Mouse (Mus musculus) stomach, embryonic 14.5 days (tissue): ENCODE results near the gene Ano2. TPM values are rescaled to one million over a fixed set of nuclear protein-coding genes. Genes with fewer than 3 reads are reported as not detected.

Source experiments
- ATAC-seq: fragments of 200-750 bp; cut with Nextera tagmentation; 2 replicates; pipeline ENCODE4 v1.8.0; 2017; ENCODE audit warnings: low read depth, moderate TSS enrichment; ENCODE audit not compliant: insufficient number of reproducible peaks, insufficient read depth, low FRiP score
- H3K27ac ChIP-seq: fragments of 300-500 bp; sonication (generic); 2 replicates; pipeline ENCODE4 v1.5.1; 2014; ENCODE audit warnings: mild to moderate bottlenecking, low read length, moderate library complexity, mixed read lengths
- H3K27me3 ChIP-seq: fragments of 300-500 bp; sonication (generic); 2 replicates; pipeline ENCODE4 v1.6.1; 2014; ENCODE audit warnings: low read length, control low read depth, mixed read lengths; ENCODE audit not compliant: control insufficient read depth, insufficient read depth
- H3K36me3 ChIP-seq: fragments of 300-500 bp; sonication (generic); 2 replicates; pipeline ENCODE4 v1.6.1; 2014; ENCODE audit warnings: mild to moderate bottlenecking, control low read depth, low read length, moderate library complexity, mixed read lengths; ENCODE audit not compliant: control insufficient read depth, insufficient read depth
- H3K4me1 ChIP-seq: fragments of 300-500 bp; sonication (generic); 2 replicates; pipeline ENCODE4 v1.6.1; 2014; ENCODE audit warnings: low read length, control low read depth, mixed read lengths; ENCODE audit not compliant: control insufficient read depth, insufficient read depth
- H3K4me2 ChIP-seq: fragments of 300-500 bp; sonication (generic); replicated peaks from 2 replicates; pipeline ENCODE4 v1.6.1; 2014; ENCODE audit warnings: low read depth, low read length, control low read depth
- H3K4me3 ChIP-seq: fragments of 300-500 bp; sonication (generic); 2 replicates; pipeline ENCODE4 v1.5.1; 2014; ENCODE audit warnings: low read depth, low read length, control low read depth
- H3K9ac ChIP-seq: fragments of 300-500 bp; sonication (generic); replicated peaks from 2 replicates; pipeline ENCODE4 v1.6.1; 2014; ENCODE audit warnings: low read depth, mild to moderate bottlenecking, control low read depth, low read length, moderate library complexity, mixed read lengths
- H3K9me3 ChIP-seq: fragments of 300-500 bp; sonication (generic); 2 replicates; pipeline ENCODE4 v1.6.1; 2016; ENCODE audit warnings: low read depth, low read length, control low read depth; ENCODE audit not compliant: control insufficient read depth
- WGBS: fragments of 180-500 bp; shearing (Covaris S2); extraction: QIAGEN DNeasy Blood & Tissue Kit; methylation state at CpG from one replicate; pipeline ENCODE4 v1.1.7; 2014; 5-methylcytosine and 5-hydroxymethylcytosine counted together
- polyA plus RNA-seq: library from polyadenylated mRNA; unstranded; fragments of >200 nt; fragmentation: Nextera tagmentation; extraction: Ambion mirVana; gene quantifications from 2 replicates; pipeline ENCODE4 v1.2.1, GENCODE M21; 2014

Gene Ano2
- 0.09 and 0.24 TPM in 2 replicates for polyA plus RNA-seq

DNA sequence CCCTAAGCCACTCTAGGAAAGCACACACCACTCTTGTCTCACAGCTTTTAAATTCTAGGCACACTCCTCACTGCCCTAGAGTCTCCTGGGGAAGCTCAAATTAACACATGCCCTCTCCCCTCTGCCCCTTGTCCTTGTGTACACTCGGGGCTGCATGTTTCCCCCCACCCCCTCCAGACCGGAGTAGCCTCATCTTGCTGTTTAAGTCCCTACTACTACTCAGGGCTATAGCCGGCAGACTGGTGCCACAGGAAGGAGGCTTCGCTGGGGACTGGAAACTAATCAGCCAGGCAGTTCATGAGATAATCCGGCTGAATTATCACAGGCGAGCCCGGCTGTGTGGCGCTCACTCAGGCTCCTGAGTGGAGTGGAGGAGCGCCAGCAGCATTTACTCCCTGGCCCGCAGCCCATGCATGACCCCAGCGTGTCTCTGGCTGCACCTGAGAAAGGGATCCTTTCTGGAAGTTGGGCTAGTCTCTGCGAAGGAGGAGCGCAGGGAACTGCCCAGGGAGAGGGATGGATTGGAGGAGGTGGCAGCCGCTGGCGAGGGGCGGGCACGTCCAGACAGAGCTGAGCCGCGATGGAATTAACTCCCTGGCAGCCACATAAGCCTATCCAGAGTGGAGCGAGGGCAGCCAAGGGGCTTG lies at the start of gene Ano2:
Ano2 (plus strand) TSS at position 363 of the 647 bp plus-strand sequence.
- peak; percentile 42; the same call in 1 of the 2 replicates for ATAC-seq
- Histone ChIP-seq H3K27me3 (no peaks in the 10 kb centered on the region), H3K9ac (no peak within 1 kb of the TSS; the same call in 1 of the 2 replicates), H3K4me3 (no peak within 1 kb of the TSS), H3K4me2 (peak within 1 kb of the TSS; percentile 37), H3K27ac (no peak within 1 kb of the TSS), H3K4me1 (peaks cover 3% of the 10 kb centered on the region; the same call in 1 of the 2 replicates), H3K9me3 (no peaks in the 10 kb centered on the region), H3K36me3 (no peaks in the 10 kb centered on the region)
- WGBS, result under 1% methylated on average over 20 of the region's 20 CpGs

GRCm38 (mm10) chr6:125640486-125640885 lies 49.7 kb upstream of the Ano2 start:
- H3K9ac ChIP-seq, result no peak overlapping the region
- H3K27ac ChIP-seq, result no peak overlapping the region
- H3K4me1 ChIP-seq, result no peaks in the 10 kb centered on the region
- WGBS, result 50% methylated on average over 4 of the region's 4 CpGs
- no peaks in the 10 kb centered on the region for H3K9me3 ChIP-seq
- no peak for ATAC-seq
- H3K4me2 ChIP-seq, result no peak overlapping the region
- H3K36me3 ChIP-seq, result no peaks in the 10 kb centered on the region
- H3K27me3 ChIP-seq, result no peaks in the 10 kb centered on the region
- H3K4me3 ChIP-seq, result no peak overlapping the region

DNA sequence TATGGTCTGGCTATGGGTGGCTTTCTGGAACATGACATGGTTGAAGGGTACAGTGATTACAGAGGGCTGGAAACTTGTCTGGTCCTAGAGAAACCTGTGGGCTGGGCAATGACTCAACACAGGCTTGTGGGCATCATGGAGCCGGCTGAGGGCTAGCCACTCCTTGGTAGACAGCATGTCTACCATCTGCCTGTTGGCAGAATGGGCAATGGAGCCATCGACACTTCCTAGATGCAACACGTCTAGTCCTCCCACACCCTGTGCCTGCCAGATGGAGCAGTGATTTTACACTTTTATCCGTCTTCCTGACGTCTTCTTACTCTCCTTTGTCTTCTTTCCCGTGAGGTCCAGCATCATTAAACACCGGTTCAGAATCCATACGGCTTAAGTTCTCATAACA lies 49.1 kb upstream of the Ano2 start:
- Histone ChIP-seq H3K4me1 (no peaks in the 10 kb centered on the region), H3K27me3 (no peaks in the 10 kb centered on the region), H3K36me3 (no peaks in the 10 kb centered on the region), H3K4me2 (no peak overlapping the region), H3K27ac (no peak overlapping the region), H3K9me3 (no peaks in the 10 kb centered on the region), H3K9ac (no peak overlapping the region), H3K4me3 (no peak overlapping the region)
- no peak for ATAC-seq
- WGBS, result 50% methylated on average over 8 of the region's 8 CpGs

GRCm38 (mm10) chr6:125648964-125649363 lies 41.3 kb upstream of the Ano2 start:
- H3K9ac ChIP-seq, result no peak overlapping the region
- WGBS, result 82% methylated on average over 12 of the region's 12 CpGs
- no peaks in the 10 kb centered on the region for H3K9me3 ChIP-seq
- no peak for ATAC-seq
- H3K4me2 ChIP-seq, result no peak overlapping the region
- H3K36me3 ChIP-seq, result no peaks in the 10 kb centered on the region
- no peak overlapping the region for H3K4me3 ChIP-seq
- no peak overlapping the region for H3K27ac ChIP-seq
- H3K4me1 ChIP-seq, result no peaks in the 10 kb centered on the region
- H3K27me3 ChIP-seq, result no peaks in the 10 kb centered on the region

DNA sequence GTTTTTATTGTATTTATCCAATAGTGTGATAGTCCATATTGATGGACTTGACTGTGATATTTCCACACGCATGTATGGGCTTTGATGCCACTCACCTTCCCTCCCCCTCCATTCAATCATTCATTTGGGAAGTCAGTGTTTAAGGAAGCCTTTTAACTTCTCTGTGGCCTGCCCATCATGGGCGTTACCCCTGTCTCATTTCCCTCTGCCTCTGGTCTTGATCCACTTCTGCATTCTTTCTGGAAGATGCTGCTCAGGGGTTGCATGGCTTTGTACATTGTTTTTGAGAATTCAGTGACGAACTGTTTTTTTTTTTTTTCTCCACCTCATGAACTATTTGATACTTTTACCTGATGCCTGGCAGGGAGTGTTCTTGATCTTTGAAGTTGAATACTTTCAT lies 38.9 kb upstream of the Ano2 start:
- Histone ChIP-seq H3K4me1 (no peaks in the 10 kb centered on the region), H3K36me3 (no peaks in the 10 kb centered on the region), H3K4me2 (no peak overlapping the region), H3K9me3 (no peaks in the 10 kb centered on the region), H3K27ac (no peak overlapping the region), H3K9ac (no peak overlapping the region), H3K27me3 (no peaks in the 10 kb centered on the region), H3K4me3 (no peak overlapping the region)
- WGBS, result 78% methylated on average over 3 of the region's 3 CpGs
- no peak for ATAC-seq

DNA sequence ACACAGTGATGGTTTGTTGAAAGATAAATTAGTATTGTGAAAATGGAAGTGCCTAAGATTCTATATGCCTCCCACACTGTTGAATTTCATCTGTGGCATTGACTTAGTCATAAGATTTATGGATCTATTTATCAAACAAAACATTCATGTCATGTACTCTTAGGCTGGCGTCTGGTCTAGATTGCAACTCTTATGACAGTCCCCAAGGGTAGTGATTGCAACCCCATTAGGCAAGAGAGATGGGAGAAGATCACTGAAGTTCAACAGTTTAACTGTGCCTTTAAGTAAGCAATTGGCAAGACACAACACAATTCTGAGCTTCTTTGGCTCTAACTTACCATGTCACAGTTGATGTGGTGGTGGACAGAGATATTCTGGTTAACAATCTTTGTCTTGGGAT lies 36.8 kb upstream of the Ano2 start:
- Histone ChIP-seq H3K9ac (no peak overlapping the region), H3K27me3 (no peaks in the 10 kb centered on the region), H3K27ac (no peak overlapping the region), H3K4me1 (no peaks in the 10 kb centered on the region), H3K4me3 (no peak overlapping the region), H3K36me3 (no peaks in the 10 kb centered on the region), H3K4me2 (no peak overlapping the region), H3K9me3 (no peaks in the 10 kb centered on the region)
- 58% methylated on average over 1 of the region's 1 CpGs for WGBS
- ATAC-seq, result no peak

DNA sequence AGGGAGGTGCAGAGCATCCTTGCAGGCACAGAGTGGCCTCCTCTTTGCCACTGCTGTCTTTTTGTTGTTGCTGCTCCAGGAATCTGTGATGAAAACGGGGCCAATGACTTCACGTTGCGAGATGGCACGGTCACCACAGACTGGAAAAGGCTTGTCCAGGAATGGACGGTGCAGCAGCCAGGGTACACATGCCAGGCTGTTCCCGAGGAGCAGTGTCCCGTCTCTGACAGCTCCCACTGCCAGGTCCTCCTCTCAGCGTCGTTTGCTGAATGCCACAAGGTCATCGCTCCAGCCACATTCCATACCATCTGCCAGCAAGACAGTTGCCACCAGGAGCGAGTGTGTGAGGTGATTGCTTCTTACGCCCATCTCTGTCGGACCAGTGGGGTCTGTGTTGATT lies 33.3 kb upstream of the Ano2 start:
- Histone ChIP-seq H3K27me3 (no peaks in the 10 kb centered on the region), H3K4me1 (no peaks in the 10 kb centered on the region), H3K9me3 (no peaks in the 10 kb centered on the region), H3K27ac (no peak overlapping the region), H3K4me2 (no peak overlapping the region), H3K36me3 (no peaks in the 10 kb centered on the region), H3K4me3 (no peak overlapping the region), H3K9ac (no peak overlapping the region)
- ATAC-seq, result no peak
- 85% methylated on average over 13 of the region's 13 CpGs for WGBS

- no peak overlapping the region for H3K27ac ChIP-seq
- no peak overlapping the region for H3K9ac ChIP-seq
- H3K4me2 ChIP-seq, result no peak overlapping the region
- ATAC-seq, result no peak
- no peaks in the 10 kb centered on the region for H3K27me3 ChIP-seq
- H3K4me1 ChIP-seq, result no peaks in the 10 kb centered on the region
- WGBS, result 78% methylated on average over 5 of the region's 5 CpGs
- no peaks in the 10 kb centered on the region for H3K9me3 ChIP-seq
- H3K4me3 ChIP-seq, result no peak overlapping the region
- no peaks in the 10 kb centered on the region for H3K36me3 ChIP-seq
Measured at GRCm38 (mm10) chr6:125657966-125658365, 32.3 kb upstream of the Ano2 start.
